Mouse (Mus musculus) testis, adult 2 months (tissue): ENCODE results near the gene Stx5a.

Experiments
- CTCF ChIP-seq: fragments of 200-500 bp; IDR thresholded peaks from 2 replicates; pipeline ENCODE4 v1.5.1; 2012; ENCODE audit warnings: low read depth, mild to moderate bottlenecking, inconsistent platforms, low read length, moderate library complexity; ENCODE audit not compliant: control insufficient read depth, insufficient read depth, insufficient replicate concordance
- POLR2A ChIP-seq: fragments of 200-500 bp; IDR thresholded peaks from 2 replicates; pipeline ENCODE4 v1.6.1; 2012; ENCODE audit warnings: low read depth, mild to moderate bottlenecking, inconsistent platforms, low read length, moderate library complexity; ENCODE audit not compliant: control insufficient read depth

GRCm38 (mm10) chr19:8763276-8763675 is 22.1 kb downstream of the Stx5a start:
- TF ChIP-seq CTCF, result no peak
- no peak for TF ChIP-seq POLR2A
